Mouse (Mus musculus) right cerebral cortex, adult 2 months (tissue): ENCODE results near the gene Reps2.

Source experiments
- DNase-seq, 2 experiments: peaks; one replicate each; pipeline ENCODE4 v3.0.0; 2021 to 2022; ENCODE audit warnings: low spot score in 2 of 2

The Reps2 gene

GRCm38 (mm10) chrX:162496485-162496884 is 147.0 kb downstream of the Reps2 start:
- no peak for DNase-seq

GRCm38 (mm10) chrX:162488630-162489029 is 154.8 kb downstream of the Reps2 start:
- DNase-seq: no peak

GRCm38 (mm10) chrX:162487734-162488133 is 155.7 kb downstream of the Reps2 start:
- no peak for DNase-seq

GRCm38 (mm10) chrX:162470213-162470612 is 173.2 kb downstream of the Reps2 start:
- DNase-seq: no peak

- DNase-seq: peak; percentile 68 to 76
Measured at GRCm38 (mm10) chrX:162462156-162462555, 181.3 kb downstream of the Reps2 start.

- no peak for DNase-seq
Measured at GRCm38 (mm10) chrX:162456445-162456844, 187.0 kb downstream of the Reps2 start.

- DNase-seq: no peak
Measured at GRCm38 (mm10) chrX:162455364-162455763, 188.1 kb downstream of the Reps2 start.

- no peak for DNase-seq
Measured at GRCm38 (mm10) chrX:162453821-162454402, 189.5 kb downstream of the Reps2 start.

GRCm38 (mm10) chrX:162452642-162453041 is 190.8 kb downstream of the Reps2 start:
- DNase-seq: no peak

- DNase-seq: no peak
Measured at GRCm38 (mm10) chrX:162447974-162448373, 195.5 kb downstream of the Reps2 start.

- DNase-seq: no peak
Measured at GRCm38 (mm10) chrX:162446678-162447318, 196.7 kb downstream of the Reps2 start.

GRCm38 (mm10) chrX:162443387-162443786 is 200.1 kb downstream of the Reps2 start:
- DNase-seq: no peak

GRCm38 (mm10) chrX:162442970-162443369 is 200.5 kb downstream of the Reps2 start:
- DNase-seq: no peak

- DNase-seq: no peak
Measured at GRCm38 (mm10) chrX:162432776-162433543, 210.5 kb downstream of the Reps2 start.

- no peak for DNase-seq
Measured at GRCm38 (mm10) chrX:162427698-162428097, 215.8 kb downstream of the Reps2 start.

- no peak for DNase-seq
Measured at GRCm38 (mm10) chrX:162419431-162419830, 224.0 kb downstream of the Reps2 start.

GRCm38 (mm10) chrX:162413124-162413523 is 230.3 kb downstream of the Reps2 start:
- DNase-seq: peak in 1 of 2 experiments; percentile 10

GRCm38 (mm10) chrX:162407291-162407690 is 236.2 kb downstream of the Reps2 start:
- DNase-seq: no peak

GRCm38 (mm10) chrX:162402487-162402886 is 241.0 kb downstream of the Reps2 start:
- DNase-seq: no peak

- peak; percentile 11 for DNase-seq
Measured at GRCm38 (mm10) chrX:162380730-162381129, 262.7 kb downstream of the Reps2 start.

GRCm38 (mm10) chrX:162363206-162363605 is 280.2 kb downstream of the Reps2 start:
- DNase-seq: no peak
